Mouse (Mus musculus) stomach, postnatal 0 days (tissue): ENCODE measurements around the gene Mast2.

Source experiments
- CTCF ChIP-seq: IDR thresholded peaks from 2 replicates; pipeline ENCODE4 v1.5.1; 2016; ENCODE audit warnings: antibody characterized with exemption, low read depth, mild to moderate bottlenecking, moderate library complexity
- EP300 ChIP-seq: optimal IDR thresholded peaks from 2 replicates; pipeline ENCODE3; 2016; ENCODE audit warnings: antibody characterized with exemption

DNA sequence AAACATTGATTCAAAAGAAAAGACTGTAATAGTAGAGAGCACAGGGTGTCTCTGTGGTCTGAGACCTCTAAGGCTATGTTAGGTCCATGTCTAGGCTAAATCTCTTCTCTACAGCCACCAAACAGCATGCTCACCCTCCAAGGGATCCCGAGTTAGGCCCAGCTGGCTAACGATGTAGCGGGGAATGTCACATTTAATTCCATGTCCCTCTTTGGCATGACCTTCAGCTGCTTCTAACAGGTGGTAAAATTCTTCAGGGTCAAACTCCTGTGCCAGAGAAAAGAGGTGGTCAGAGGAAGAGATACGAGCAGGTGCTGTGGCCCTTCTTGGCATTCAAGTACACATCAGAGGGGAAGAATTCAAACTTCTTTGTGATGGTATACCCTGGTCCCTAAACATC is 146.4 kb downstream of the Mast2 start:
- TF ChIP-seq CTCF (no peak), EP300 (no peak)
